Mouse (Mus musculus) A20 (cell line): ENCODE measurements around the gene Ccpg1.
A peak's percentile ranks its signal among the peaks of the same experiment; 100 is the strongest.

Experiments used
- DNase-seq: peaks from one replicate; pipeline ENCODE4 v3.0.0-alpha.2; 2011; ENCODE audit warnings: low read depth, low spot score

Ccpg1 gene

DNA sequence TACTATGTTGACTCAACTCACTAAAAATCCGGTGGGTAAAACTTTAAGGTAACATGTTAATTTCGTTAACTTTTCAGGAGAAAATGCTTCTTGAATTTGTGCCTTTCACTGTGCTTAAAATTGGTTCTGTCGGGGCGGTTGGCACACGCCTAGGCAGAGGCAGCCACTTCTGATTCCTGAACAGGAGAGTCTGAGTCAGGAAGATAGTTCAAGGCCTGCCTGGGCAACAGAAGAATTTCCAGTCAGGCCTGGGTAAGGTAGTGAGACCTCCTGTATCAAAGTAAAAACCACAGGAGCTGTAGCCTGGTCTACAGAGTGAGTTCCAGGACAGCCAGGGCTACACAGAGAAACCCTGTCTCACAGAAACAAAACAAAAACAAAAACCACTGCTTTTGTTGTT is 7.3 kb downstream of the Ccpg1 start:
- no peak for DNase-seq

DNA sequence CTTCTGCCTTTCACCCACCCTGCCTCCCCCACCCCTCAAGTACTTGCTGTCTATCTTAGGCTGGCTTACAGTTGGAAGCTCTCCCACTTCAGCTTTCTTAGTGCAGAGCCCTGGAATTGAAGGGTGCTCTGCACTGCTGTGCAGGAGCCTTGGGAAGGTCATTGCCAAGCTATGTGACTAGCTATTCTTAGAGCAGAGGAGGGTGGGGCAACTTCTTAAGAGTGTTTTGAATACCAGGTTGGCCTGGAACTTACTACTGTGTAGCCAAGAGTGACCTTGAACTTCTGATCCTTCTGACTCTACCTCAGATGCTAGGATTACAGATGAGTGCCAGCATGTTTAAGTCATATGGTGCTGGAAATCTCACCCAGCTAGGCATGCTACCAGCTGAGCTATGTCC is 10.9 kb downstream of the Ccpg1 start:
- no peak for DNase-seq

DNA sequence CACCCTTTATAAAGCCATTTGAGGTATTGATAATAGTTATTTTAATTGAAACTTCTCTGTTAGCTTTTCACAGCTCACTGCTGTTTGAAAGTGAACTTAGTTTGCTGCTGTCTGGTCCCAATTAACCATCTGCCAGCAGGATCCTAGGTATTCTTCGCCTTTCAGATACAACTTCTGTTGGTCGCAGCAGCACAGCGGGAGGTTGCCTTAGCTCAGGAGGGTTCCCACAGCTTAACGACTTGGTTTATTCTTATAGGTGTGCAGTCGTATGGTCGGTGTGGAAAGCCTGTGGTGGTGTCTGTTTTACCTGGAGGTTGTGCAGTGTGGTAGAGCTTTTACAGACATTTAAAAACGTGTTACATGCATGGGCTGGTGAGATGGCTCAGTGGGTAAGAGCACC is 11.6 kb downstream of the Ccpg1 start:
- no peak for DNase-seq

DNA sequence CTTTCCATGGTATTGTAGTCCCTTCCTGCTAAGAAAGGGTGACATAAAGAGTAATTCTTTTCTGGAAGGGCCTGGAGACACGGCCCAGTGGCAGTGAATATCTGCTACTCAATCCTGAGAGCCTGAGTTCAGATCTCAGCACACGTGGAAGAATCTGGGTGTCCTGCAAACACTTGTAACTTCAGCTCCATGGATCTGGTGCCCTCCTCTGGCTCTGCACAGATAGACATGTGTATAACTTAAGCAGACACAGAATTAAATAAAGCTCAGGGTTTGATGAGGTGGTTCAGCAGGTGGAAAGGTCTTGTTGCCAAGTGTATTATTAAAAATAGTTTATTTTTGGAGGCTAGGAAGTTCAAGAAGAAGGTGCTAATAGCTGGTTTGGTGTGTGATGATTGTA is 15.3 kb downstream of the Ccpg1 start:
- no peak for DNase-seq

DNA sequence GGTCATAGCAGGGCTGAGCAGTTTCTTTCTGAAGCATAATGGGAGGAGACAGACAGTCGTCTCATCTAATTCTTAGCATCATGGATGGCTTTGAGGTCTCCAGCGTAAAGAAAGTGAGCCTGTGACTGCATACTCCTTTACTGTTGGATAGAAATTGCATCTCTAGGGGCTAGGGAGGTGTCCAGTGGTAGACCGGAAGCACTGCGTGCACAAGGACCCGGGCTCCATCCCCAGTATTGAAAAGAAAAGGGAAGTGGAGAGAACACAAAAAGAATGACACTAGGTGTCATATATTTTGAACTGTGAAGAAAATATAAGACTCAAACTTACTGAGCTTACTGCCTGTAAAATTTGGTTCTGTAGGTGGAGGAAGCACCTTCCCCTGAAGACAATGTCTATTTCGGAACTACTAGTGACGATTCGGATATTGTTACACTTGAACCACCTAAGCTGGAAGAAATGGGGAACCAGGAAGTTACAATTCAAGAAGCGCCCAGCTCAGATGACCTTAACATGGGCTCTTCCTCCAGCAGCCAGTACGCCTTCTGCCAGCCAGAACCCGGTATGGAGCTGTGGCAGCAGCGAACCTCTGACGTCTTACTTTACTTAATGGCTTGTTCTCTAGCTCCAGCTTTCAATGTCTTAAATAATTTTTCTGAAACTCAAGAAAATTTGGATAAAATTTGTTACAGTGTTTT is 16.2 kb downstream of the Ccpg1 start:
- no peak for DNase-seq

DNA sequence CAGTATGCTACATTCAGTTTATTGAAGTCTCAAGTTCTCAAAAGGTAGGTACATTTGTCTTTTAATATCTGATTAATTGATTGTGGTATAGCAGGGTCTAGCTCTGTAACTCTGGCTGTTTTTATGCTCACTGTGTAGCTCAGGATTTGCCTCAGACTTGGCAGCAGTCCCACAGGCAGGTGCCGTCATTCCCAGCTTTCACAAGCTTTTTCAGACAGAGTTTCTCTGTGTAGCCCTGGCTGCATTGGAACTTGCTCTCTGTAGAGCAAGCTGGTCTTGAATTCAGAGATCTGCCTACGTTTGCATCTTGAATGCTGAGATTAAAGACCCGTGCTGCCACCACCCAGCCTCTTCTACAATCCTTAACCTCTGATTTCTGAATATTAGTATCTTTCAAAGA is 16.9 kb downstream of the Ccpg1 start:
- no peak for DNase-seq

DNA sequence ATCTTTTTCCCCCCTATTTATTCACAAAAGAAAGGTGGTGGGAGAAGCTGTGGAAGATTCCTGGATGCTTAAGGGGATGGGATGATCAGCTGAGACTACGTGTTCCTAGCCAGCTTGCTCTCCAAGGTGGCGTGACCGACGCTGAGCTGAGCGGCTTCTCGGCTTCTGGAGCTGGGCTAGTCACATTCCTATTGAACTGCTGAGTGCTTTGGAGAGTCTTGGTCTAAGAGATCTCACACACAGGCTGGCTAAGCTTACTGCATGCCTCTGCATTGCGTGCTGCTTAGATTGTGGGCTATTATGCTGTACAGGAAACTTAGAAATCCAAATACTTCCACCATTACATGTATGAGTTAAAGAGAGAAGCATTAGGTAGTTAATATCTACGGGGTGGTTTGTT is 18.8 kb downstream of the Ccpg1 start:
- DNase-seq = no peak

DNA sequence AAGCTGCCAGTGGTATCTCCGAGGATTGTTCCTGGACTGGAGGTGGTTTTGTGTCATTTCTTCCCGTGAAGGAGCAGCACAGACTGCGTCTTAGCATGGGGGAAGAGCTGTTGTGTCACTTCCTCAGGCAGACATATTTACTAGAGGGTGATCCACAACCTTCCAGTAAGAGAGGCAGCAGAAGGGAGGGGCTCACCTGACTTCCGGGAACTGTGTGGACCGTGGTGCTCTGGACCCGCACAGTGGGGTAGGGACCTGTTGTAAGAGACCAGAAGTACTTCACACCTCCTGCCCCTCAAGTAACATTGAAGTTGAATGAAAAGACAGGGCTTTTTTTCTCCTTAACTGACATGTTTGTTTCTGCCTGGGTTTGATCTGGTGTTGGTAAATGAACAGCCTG is 19.9 kb downstream of the Ccpg1 start:
- DNase-seq = no peak

DNA sequence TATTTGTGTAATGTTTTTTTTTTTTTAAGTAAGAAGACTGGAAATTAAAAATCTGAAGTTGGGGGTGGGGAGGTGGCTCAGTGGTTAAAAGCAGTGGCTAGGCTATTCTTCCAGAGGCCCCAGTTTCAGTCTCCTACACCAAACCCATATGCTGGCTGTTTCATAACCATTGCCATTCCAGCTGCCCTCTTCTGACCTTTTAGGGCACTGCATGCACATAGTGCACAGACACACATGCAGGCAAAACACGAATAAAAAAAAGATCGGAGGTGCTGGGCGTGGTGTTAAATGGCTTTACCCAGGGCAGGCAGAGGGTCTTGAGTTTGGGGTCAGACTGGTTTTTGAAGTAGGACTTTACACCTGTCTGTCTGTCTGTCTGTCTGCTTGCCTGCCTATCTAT is 20.9 kb downstream of the Ccpg1 start:
- DNase-seq = no peak

DNA sequence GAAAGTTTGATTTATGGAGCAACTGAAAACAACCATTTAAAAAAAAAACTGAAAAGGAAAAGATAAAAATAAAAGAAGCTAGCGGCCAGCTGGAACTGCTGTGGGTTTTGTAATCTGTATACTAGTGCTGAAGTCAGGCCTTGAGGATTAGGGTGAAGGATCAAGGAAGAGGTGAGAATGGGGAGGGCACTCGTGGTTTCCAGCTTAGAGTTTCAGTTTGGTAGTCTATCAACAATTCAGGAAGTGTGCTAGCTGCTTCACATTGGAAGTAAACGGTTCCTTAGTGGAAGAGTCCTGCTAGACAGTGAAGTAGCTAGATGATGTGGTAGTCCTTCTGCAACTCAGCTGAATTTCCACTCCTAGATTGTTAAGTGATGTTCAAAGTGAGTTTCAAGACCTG is 23.2 kb downstream of the Ccpg1 start:
- DNase-seq = no peak

DNA sequence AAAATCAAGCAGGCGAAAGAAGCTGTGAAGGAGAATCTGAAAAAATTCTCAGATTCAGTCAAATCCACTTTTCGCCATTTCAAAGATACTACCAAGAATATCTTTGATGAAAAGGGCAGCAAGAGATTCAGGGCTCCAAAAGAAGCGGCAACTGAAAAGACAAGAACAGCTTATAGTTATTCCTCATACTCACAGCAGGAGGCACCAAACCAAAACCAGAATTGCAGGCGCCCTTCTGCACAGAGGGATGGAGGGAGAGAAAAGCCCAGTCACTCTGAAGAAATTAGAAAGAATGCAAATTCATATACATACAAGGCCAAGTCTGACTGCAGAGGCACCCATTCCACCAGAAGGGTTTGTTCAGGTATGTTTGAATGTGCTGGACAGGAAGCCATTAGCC is 27.4 kb downstream of the Ccpg1 start:
- no peak for DNase-seq

DNA sequence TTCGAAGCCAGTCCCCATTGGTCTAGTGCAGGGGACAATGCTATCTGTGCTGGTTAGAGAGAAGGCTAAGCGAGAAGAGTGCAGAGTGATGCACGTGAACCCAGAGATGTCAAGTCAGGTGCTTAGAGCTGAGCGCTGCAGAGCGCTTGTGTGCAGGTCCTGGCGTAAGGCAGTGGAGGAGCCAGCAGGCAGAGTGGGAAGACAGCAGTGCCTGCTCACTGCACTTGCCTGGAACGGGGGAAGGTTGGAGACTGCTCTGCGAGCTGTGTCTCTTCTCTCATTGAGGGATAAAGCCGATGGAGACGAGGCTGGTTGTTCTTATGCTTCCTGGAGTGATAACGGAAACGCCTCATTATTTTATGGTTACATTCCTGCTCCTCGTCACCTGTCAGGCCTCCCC is 29.5 kb downstream of the Ccpg1 start:
- no peak for DNase-seq

DNA sequence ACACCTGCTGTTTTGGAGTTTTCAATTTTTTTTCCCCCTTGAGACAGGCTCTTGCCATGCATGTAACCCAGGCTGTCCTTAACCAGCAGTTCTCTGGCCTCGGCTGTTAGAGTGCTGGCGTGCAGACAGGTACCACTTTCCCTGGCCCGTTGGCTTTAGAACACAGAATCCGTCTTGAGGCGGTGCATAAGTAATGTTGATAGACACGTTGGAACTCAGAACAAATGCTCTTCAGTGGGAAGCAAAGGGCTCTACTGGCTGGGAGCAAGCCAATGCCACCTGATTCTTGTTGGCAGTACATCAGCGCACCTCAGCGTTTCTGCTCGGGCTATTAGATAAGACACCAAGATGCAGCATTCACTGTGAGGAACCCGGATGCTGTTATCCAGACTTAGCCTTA is 34.6 kb downstream of the Ccpg1 start:
- DNase-seq = no peak

DNA sequence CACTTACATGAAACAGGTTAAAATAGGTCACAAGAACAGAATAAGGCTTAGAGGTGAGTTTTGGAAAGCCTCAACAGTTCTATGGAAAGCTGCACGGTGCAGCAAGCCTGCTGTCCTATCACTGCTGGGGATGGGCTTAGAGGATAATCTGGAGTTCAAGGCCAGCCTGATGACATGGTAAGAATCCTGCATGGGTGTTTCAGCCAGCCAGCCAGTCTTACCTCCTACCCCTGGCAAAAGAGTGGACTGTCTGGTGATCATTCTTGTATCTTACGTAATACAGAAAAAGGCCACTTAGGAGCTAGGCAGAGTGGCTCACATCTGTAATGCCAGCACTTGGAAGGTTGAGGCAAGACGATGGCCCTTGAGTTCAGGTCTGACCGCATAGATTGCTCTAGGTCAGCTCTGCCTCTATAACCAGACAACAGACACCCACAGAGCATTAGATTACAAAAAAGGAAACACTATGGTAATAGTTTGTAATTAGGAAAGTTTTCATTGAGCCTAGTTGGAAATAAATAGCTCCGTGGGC is 35.4 kb downstream of the Ccpg1 start:
- no peak for DNase-seq

DNA sequence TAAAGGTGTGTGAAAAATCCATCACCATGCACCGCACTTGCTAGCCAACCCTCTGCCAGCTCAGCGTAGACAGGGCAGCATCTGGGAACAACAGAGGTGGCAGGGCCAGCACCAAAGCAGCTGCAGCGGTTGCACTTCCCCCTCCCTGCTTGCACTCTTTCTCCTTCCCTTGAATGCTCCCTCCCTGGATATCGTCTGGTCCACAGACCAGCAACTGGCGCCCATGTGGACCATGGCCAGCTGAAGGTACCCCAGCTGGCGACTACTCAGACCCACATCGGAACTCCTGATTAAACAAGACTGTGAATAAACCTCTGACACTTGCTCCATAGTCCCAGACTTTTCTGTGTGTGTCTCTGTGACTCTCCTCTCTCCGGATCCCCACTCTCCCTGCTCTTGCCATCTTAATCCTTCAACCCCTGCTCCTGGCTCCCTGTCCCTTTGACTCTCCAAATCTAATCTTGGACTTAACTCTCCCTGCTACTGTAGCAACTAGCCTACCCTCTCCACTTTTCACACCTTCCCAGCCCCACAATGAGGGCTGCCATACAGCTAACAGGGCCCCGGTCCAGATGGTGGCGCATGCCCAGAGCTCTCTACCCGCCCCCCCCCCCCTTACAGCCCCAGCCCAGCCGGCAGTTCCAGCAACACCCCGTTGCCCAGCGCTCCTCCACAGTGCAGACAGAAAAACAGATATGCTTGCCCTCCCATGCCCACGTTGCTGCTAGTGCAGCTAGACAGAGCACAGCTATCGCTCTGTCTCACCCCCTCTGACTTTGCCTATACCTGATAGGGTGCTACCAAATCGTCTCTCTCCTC is 40.8 kb downstream of the Ccpg1 start:
- peak; percentile 93 for DNase-seq

DNA sequence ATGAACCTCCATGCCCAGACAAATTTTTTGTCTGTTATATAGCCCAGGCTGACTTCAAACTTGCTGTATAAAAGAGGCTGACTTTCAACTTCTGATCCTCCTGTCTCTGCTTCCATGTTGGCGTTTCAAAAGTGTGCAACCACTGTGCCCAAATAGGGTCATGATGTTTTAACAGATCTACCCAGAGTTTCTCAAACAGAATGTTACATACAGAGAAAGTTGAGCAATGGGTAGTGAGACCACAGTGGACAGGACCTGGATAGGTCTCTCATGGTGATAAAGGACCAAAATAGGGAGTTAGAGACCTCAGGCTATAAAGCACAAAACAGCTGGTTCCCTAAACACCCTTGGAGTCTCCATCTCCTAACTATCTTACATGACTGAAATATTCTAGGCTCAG is 45.2 kb downstream of the Ccpg1 start:
- no peak for DNase-seq

DNA sequence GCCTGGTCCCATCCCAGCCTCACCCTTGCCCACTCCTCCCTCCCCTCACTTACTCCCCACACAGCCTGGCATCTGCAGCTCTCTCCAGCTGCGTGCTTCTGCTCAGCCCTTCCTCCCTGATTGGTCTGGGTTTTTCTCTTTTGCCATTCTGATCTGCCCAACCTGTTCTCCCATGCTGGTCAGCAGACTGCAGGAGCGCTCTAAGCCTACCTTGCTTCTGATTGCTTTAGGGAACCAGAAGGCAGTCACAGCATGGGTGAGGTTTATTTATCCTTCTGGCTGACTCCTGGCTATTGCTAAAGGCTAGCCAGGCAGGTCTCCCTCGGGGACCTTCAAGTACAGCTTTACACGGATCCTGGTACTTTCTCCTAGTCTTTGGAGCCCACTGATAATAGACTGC is 46.2 kb downstream of the Ccpg1 start:
- no peak for DNase-seq

DNA sequence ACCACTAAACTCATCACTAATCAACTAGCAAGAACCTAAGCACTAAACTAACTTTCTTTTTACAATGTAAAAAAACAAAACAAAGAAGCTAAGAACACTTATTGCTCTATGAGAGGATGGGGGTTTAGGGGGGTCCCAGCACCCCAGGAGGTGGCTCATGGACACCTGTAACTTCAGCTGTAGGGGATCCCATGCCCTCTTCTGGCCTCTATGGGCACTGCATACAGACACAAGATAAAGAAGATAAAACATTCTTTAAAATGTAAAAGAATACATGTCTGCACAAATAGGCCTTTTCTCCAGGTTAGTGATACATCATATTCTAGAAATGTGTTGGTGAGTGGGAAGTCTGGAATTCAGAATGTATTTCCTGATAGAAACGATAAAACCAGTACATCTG is 48.2 kb downstream of the Ccpg1 start:
- peak; percentile 21 for DNase-seq

DNA sequence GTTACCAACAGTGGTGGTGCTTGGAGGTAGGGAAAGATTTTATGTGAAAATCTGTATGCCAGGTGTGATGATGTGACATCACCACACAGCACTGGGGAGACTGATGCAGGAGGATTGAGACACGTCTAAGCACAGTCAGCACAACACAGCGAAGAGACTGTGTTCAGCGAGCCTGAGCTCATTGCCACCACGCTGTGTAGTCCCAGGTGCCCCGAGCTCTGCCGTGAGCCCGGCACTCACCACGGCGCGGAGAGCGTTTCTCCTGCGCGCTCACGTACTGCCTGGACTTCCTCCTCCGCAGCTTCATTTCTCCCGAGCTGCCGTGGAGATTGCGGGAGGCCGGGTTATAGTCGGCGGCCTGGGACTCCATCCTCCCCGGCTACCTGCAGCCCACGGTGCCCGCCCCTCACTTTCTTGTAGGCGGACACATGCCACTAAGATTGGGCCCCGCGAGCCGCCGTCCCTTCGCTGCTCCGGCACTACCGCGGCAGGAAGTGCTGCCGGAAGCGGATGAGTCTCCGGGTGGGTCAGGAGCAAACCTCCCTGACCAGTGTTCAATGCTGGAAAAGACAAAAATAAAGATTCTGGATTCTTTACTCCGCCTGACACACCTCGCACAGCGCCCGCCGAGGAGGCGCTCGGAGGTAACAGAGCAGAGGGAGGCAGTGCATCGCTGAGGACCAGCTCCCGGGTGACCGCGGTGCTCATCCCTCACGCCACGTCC is 54.2 kb downstream of the Ccpg1 start:
- peak; percentile 93 for DNase-seq

DNA sequence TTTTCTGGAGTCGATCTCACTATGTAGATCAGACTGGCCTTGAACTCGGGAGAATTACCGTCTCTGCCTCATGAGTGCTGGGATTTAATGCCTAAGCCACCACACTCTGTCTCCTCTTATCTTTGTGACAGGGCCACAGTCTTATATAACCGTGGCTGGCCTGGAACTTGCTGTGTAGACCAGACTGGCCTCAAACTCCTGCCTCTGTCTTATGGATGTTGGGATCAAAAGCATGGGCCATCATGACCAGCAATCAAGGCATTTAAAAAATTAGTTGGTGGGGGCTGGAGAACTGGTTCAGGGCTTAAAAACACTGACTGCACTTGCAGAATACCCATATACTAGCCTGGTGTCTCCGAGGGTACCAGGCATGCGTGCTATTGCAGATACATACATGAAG is 54.9 kb downstream of the Ccpg1 start, which contains the start of gene Pigb:
TSS of gene Pigb (minus strand) at position 299 of the 400 bp plus-strand sequence.
- DNase-seq = no peak

DNA sequence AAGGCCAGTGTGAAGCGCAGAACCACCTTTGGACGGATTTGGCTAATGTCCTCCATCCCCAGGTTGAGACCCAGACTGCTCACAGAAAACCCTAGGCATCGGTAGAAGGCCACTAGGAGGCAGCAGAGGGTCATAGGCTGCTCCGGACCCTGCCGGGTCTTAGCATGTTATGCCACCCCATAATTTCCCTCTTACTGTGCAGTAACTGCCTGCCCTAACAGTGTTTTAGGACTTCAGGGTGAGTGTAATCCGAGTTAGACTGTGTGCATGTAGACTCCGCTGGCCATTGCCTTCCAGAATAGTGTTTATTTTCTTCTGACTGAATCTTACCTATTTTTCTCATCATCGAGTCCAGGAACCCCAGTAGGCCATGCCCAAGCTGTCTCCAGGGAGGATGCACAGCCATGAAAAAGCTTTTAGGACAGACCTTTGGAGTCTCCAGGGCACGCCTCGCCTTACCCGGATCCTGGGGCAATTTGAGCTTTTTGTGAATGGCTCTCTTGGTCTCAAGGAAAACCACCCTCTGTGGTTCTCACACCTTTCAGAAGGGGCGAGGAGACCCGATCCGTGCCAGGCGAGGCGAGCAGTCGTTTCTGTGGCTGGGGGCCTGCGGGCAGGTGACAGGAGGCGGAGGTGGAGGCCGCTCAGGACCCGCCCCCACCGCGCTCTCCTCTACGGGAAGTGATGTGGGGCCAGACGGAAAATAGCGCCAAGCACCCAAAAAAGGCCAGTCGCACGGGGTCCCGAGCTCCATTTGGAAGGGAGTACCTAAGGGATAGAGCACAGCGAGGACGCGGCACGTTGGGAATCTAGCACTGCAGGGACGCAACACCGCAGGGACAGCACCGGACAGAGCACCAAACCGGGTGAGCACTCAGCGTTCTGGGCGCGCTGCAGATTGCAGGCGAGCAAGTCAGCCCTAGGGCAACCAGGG is 59.2 kb downstream of the Ccpg1 start, which contains the start of gene Rab27a:
TSS of gene Rab27a (plus strand) at position 709 of the 934 bp plus-strand sequence.
- DNase-seq = peak; percentile 92
